Mouse (Mus musculus): ENCODE results near the gene Asphd2. TPM values are rescaled to one million over a fixed set of nuclear protein-coding genes. Genes with fewer than 3 reads are reported as not detected.

Gene Asphd2
- polyA plus RNA-seq, 1 experiment = not detected

- H3K27me3 ChIP-seq (replicated peaks) = no peaks in the 10 kb centered on the region
- H3K4me1 ChIP-seq = peaks cover 83% of the 10 kb centered on the region
- no peak overlapping the region for H3K4me3 ChIP-seq (replicated peaks)
- H3K36me3 ChIP-seq (replicated peaks; ENCODE audit: low read length) = peaks cover 98% of the 10 kb centered on the region
- no peak for TF ChIP-seq FLI1 (IDR thresholded peaks at IDR 0.05; ENCODE audit: low read length)
- TF ChIP-seq GATA1 (IDR thresholded peaks at IDR 0.05; ENCODE audit: borderline replicate concordance, low read length) = no peak
- no peaks in the 10 kb centered on the region for H3K9me3 ChIP-seq
These were observed 15.9 kb downstream of the Asphd2 start for GRCm38 (mm10) chr5:112378716-112379115.

GRCm38 (mm10) chr5:112377380-112377779 is 17.3 kb downstream of the Asphd2 start:
- Histone ChIP-seq H3K36me3 (replicated peaks; ENCODE audit: low read length) (peaks cover 100% of the 10 kb centered on the region), H3K27me3 (replicated peaks) (no peaks in the 10 kb centered on the region), H3K9me3 (no peaks in the 10 kb centered on the region), H3K4me3 (replicated peaks) (no peak overlapping the region), H3K4me1 (peaks cover 77% of the 10 kb centered on the region)
- no peak for TF ChIP-seq GATA1 (IDR thresholded peaks at IDR 0.05; ENCODE audit: borderline replicate concordance, low read length)
- TF ChIP-seq FLI1 (IDR thresholded peaks at IDR 0.05; ENCODE audit: low read length) = no peak

GRCm38 (mm10) chr5:112376111-112376510 is 18.6 kb downstream of the Asphd2 start:
- Histone ChIP-seq H3K27me3 (replicated peaks) (no peaks in the 10 kb centered on the region), H3K9me3 (no peaks in the 10 kb centered on the region), H3K36me3 (replicated peaks; ENCODE audit: low read length) (peaks cover 100% of the 10 kb centered on the region), H3K4me1 (peaks cover 72% of the 10 kb centered on the region), H3K4me3 (replicated peaks) (peak overlapping the region; percentile 1)
- TF ChIP-seq GATA1 (IDR thresholded peaks at IDR 0.05; ENCODE audit: borderline replicate concordance, low read length) = no peak
- TF ChIP-seq FLI1 (IDR thresholded peaks at IDR 0.05; ENCODE audit: low read length) = no peak

GRCm38 (mm10) chr5:112371933-112372332 is 22.7 kb downstream of the Asphd2 start:
- Histone ChIP-seq H3K4me3 (replicated peaks) (no peak overlapping the region), H3K27me3 (replicated peaks) (no peaks in the 10 kb centered on the region), H3K9me3 (no peaks in the 10 kb centered on the region), H3K36me3 (replicated peaks; ENCODE audit: low read length) (peaks cover 100% of the 10 kb centered on the region), H3K4me1 (peaks cover 68% of the 10 kb centered on the region)
- no peak for TF ChIP-seq FLI1 (IDR thresholded peaks at IDR 0.05; ENCODE audit: low read length)
- TF ChIP-seq GATA1 (IDR thresholded peaks at IDR 0.05; ENCODE audit: borderline replicate concordance, low read length) = no peak

GRCm38 (mm10) chr5:112370236-112370813 is 24.3 kb downstream of the Asphd2 start:
- H3K4me3 ChIP-seq (replicated peaks) = peak overlapping the region; percentile 68
- H3K9me3 ChIP-seq = no peaks in the 10 kb centered on the region
- H3K27me3 ChIP-seq (replicated peaks) = no peaks in the 10 kb centered on the region
- H3K36me3 ChIP-seq (replicated peaks; ENCODE audit: low read length) = peaks cover 98% of the 10 kb centered on the region
- TF ChIP-seq FLI1 (IDR thresholded peaks at IDR 0.05; ENCODE audit: low read length) (no peak), GATA1 (IDR thresholded peaks at IDR 0.05; ENCODE audit: borderline replicate concordance, low read length) (no peak)
- H3K4me1 ChIP-seq = peaks cover 67% of the 10 kb centered on the region

GRCm38 (mm10) chr5:112369326-112369725 is 25.3 kb downstream of the Asphd2 start:
- TF ChIP-seq FLI1 (IDR thresholded peaks at IDR 0.05; ENCODE audit: low read length) = no peak
- TF ChIP-seq GATA1 (IDR thresholded peaks at IDR 0.05; ENCODE audit: borderline replicate concordance, low read length) = no peak
- H3K36me3 ChIP-seq (replicated peaks; ENCODE audit: low read length) = peaks cover 98% of the 10 kb centered on the region
- H3K4me3 ChIP-seq (replicated peaks) = no peak overlapping the region
- peaks cover 68% of the 10 kb centered on the region for H3K4me1 ChIP-seq
- H3K27me3 ChIP-seq (replicated peaks) = no peaks in the 10 kb centered on the region
- no peaks in the 10 kb centered on the region for H3K9me3 ChIP-seq

- Histone ChIP-seq H3K4me3 (replicated peaks) (no peak overlapping the region), H3K4me1 (peaks cover 74% of the 10 kb centered on the region), H3K36me3 (replicated peaks; ENCODE audit: low read length) (peaks cover 98% of the 10 kb centered on the region), H3K9me3 (no peaks in the 10 kb centered on the region), H3K27me3 (replicated peaks) (no peaks in the 10 kb centered on the region)
- TF ChIP-seq FLI1 (IDR thresholded peaks at IDR 0.05; ENCODE audit: low read length) = no peak
- TF ChIP-seq GATA1 (IDR thresholded peaks at IDR 0.05; ENCODE audit: borderline replicate concordance, low read length) = no peak
These were observed 26.0 kb downstream of the Asphd2 start for GRCm38 (mm10) chr5:112368666-112369065.

GRCm38 (mm10) chr5:112367929-112368328 is 26.7 kb downstream of the Asphd2 start:
- TF ChIP-seq FLI1 (IDR thresholded peaks at IDR 0.05; ENCODE audit: low read length) = no peak
- no peak for TF ChIP-seq GATA1 (IDR thresholded peaks at IDR 0.05; ENCODE audit: borderline replicate concordance, low read length)
- Histone ChIP-seq H3K4me1 (peaks cover 81% of the 10 kb centered on the region), H3K36me3 (replicated peaks; ENCODE audit: low read length) (peaks cover 98% of the 10 kb centered on the region), H3K4me3 (replicated peaks) (no peak overlapping the region), H3K9me3 (no peaks in the 10 kb centered on the region), H3K27me3 (replicated peaks) (no peaks in the 10 kb centered on the region)

GRCm38 (mm10) chr5:112367338-112367737 is 27.3 kb downstream of the Asphd2 start:
- Histone ChIP-seq H3K9me3 (no peaks in the 10 kb centered on the region), H3K4me3 (replicated peaks) (no peak overlapping the region)
- no peak for TF ChIP-seq FLI1 (IDR thresholded peaks at IDR 0.05; ENCODE audit: low read length)
- TF ChIP-seq GATA1 (IDR thresholded peaks at IDR 0.05; ENCODE audit: borderline replicate concordance, low read length) = no peak

GRCm38 (mm10) chr5:112366879-112367278 is 27.8 kb downstream of the Asphd2 start:
- H3K4me3 ChIP-seq (replicated peaks) = peak overlapping the region; percentile 19
- peaks cover 98% of the 10 kb centered on the region for H3K36me3 ChIP-seq (replicated peaks; ENCODE audit: low read length)
- H3K4me1 ChIP-seq = peaks cover 81% of the 10 kb centered on the region
- no peaks in the 10 kb centered on the region for H3K27me3 ChIP-seq (replicated peaks)
- H3K9me3 ChIP-seq = peaks cover 4% of the 10 kb centered on the region
- TF ChIP-seq GATA1 (IDR thresholded peaks at IDR 0.05; ENCODE audit: borderline replicate concordance, low read length) = no peak
- no peak for TF ChIP-seq FLI1 (IDR thresholded peaks at IDR 0.05; ENCODE audit: low read length)

More at GRCm38 (mm10) chr5:112367338-112367737, 27.3 kb downstream of the Asphd2 start:
- no peaks in the 10 kb centered on the region for H3K27me3 ChIP-seq (replicated peaks)
- H3K4me1 ChIP-seq = peaks cover 81% of the 10 kb centered on the region
- H3K36me3 ChIP-seq (replicated peaks; ENCODE audit: low read length) = peaks cover 98% of the 10 kb centered on the region

All from megakaryocyte, embryonic 14.5 days (primary cell).